Comparison of ENCODE assay signal across 27 mouse cellular contexts in the genomic region with DNA sequence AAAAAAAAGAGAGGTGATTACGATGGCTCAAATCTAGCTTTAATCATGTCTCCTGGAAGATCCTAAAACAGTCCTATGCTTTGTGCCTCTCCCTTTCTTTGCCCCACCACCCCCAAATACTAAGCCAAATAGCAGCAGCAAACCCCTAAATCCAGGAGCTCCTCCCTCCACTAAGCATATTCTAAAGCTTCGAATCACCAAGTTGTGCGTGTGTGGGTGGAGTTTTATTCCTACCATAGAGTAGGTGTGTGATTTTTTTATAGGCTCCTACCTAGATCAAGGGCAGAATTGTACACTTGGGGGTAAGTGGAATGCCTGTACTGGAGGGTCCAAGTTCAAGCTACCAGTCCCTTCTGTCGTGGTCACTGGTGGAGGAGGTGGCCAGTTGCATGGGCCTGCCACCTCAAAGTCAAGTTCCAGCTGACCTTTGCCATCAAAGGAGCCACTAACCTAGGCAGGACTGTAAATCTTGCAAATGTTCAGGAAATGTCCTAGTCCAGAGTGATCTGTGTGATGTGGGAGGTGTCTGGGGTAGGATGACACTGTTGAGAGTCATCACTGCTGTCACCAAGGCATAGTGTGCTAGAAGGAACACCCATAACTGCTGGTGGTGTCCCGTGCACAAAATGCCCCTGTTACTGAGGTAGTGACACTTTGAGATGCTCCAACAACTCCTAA. TPM values are rescaled to one million over a fixed set of nuclear protein-coding genes. Genes with fewer than 3 reads are reported as not detected.
A peak's percentile ranks its signal among the peaks of the same experiment; 100 is the strongest.
DNase-seq lines count a peak whose midpoint lies in the region; ATAC-seq and TF ChIP-seq lines count a peak whose summit lies in the region.
"Had no signal": no experiment of that assay in that cellular context is flagged by ENCODE, and none has a peak within 500 bp of the region (broad histone marks: within the 10 kb centered on the region; RNA-seq: fewer than 3 reads in every experiment).

No protein-coding gene starts in this region.

- no peak overlapping the region for H3K4me2 ChIP-seq in kidney, embryonic 14.5 days (replicated peaks; ENCODE audit: low read depth, low read length)
- H3K4me2 ChIP-seq: embryonic facial prominence, embryonic 13.5 days; embryonic facial prominence, embryonic 15.5 days; forebrain, embryonic 12.5 days had no signal

- no peaks in the 10 kb centered on the region for H3K9me3 ChIP-seq in kidney, embryonic 14.5 days (ENCODE audit: control insufficient read depth, low read length)
- H3K9me3 ChIP-seq: embryonic facial prominence, embryonic 13.5 days; embryonic facial prominence, embryonic 15.5 days; forebrain, embryonic 10.5 days; forebrain, embryonic 12.5 days had no signal

- H3K9ac ChIP-seq in kidney, embryonic 14.5 days (ENCODE audit: low read depth, low read length) = no peak overlapping the region
- H3K9ac ChIP-seq: embryonic facial prominence, embryonic 13.5 days; embryonic facial prominence, embryonic 15.5 days; forebrain, embryonic 12.5 days had no signal

- 38% methylated on average over 5 of the region's 5 CpGs for WGBS in kidney, embryonic 14.5 days

- peaks cover 14% of the 10 kb centered on the region for H3K4me1 ChIP-seq in kidney, embryonic 14.5 days (ENCODE audit: control insufficient read depth, insufficient read depth, low read length)
- H3K4me1 ChIP-seq in cortical plate, adult 2 months (ENCODE audit: control insufficient read depth, insufficient read depth, low read length) = peaks cover 14% of the 10 kb centered on the region
- H3K4me1 ChIP-seq: embryonic facial prominence, embryonic 15.5 days; forebrain, embryonic 12.5 days had no signal

- H3K27me3 ChIP-seq in kidney, embryonic 14.5 days (ENCODE audit: control insufficient read depth, insufficient read depth, low read length) = no peaks in the 10 kb centered on the region
- H3K27me3 ChIP-seq: embryonic facial prominence, embryonic 15.5 days had no signal

- H3K4me3 ChIP-seq in kidney, embryonic 14.5 days (ENCODE audit: low read length) = no peak overlapping the region
- H3K4me3 ChIP-seq in left cerebral cortex, adult 2 months = no peak overlapping the region
- no peak overlapping the region for H3K4me3 ChIP-seq in cortical plate, adult 2 months (ENCODE audit: insufficient read depth, low read length)
- H3K4me3 ChIP-seq: embryonic facial prominence, embryonic 13.5 days; embryonic facial prominence, embryonic 15.5 days; erythroblast, embryonic 14.5 days; forebrain, embryonic 10.5 days; forebrain, embryonic 12.5 days had no signal

- intact Hi-C loops in left cerebral cortex, adult 2 months (cut with DNase I) = no loop called here
- intact Hi-C loops in left cerebral cortex, postnatal 36 days (cut with DNase I) = no loop called here

- TF ChIP-seq CTCF in left cerebral cortex, adult 2 months (IDR thresholded peaks at IDR 0.05) = no peak
- no peak for TF ChIP-seq CTCF in cortical plate, adult 2 months (IDR thresholded peaks at IDR 0.05; ENCODE audit: extremely low read depth, insufficient read depth, low read length)

- peak; percentile 65 for ATAC-seq in kidney, embryonic 14.5 days (ENCODE audit: low FRiP score, low TSS enrichment)
- ATAC-seq: forebrain, embryonic 14.5 days; forebrain, embryonic 16.5 days had no signal

- no peaks in the 10 kb centered on the region for H3K36me3 ChIP-seq in kidney, embryonic 14.5 days (ENCODE audit: control insufficient read depth, insufficient read depth, low read length)
- H3K36me3 ChIP-seq: embryonic facial prominence, embryonic 13.5 days; embryonic facial prominence, embryonic 15.5 days; forebrain, embryonic 10.5 days; forebrain, embryonic 12.5 days had no signal

- TF ChIP-seq POLR2A in cortical plate, adult 2 months (IDR thresholded peaks at IDR 0.05; ENCODE audit: extremely low read depth, insufficient read depth, low read length) = no peak

- DNase-seq in kidney, postnatal 25 days = no peak
- DNase-seq in left cerebral cortex, adult 2 months (ENCODE audit: extremely low spot score in 1 of 2, low spot score in 2 of 2) = no peak
- no peak for DNase-seq in left cerebral cortex, postnatal 36 days (ENCODE audit: low spot score in 2 of 2)
- peak; percentile 60 for DNase-seq in brain, adult 2 months (ENCODE audit: low read depth, low spot score)
- no peak for DNase-seq in left cerebral cortex, adult 9 months (ENCODE audit: low spot score in 2 of 2)
- DNase-seq: adrenal gland, adult 2 months; adrenal gland, postnatal 10 days; adrenal gland, postnatal 25 days; cerebellum, adult 11-12 months; cerebellum, adult 2 months; cerebellum, adult 9-10 months; cerebellum, postnatal 10 days; cerebellum, postnatal 25 days; embryo, embryonic 11 days had no signal

- no peak overlapping the region for H3K27ac ChIP-seq in kidney, embryonic 14.5 days (ENCODE audit: low read depth, low read length)
- H3K27ac ChIP-seq in left cerebral cortex, adult 2 months = peak overlapping the region; percentile 79
- peak overlapping the region; percentile 49 for H3K27ac ChIP-seq in cortical plate, adult 2 months (ENCODE audit: insufficient read depth, low read length)
- H3K27ac ChIP-seq: embryonic facial prominence, embryonic 13.5 days; embryonic facial prominence, embryonic 15.5 days; forebrain, embryonic 10.5 days; forebrain, embryonic 12.5 days had no signal

RNA-seq across cellular contexts. Expression of gene Pla2g2c, which starts 5.9 kb away (rescaled TPM):
- polyA plus RNA-seq in kidney, embryonic 14.5 days (2014; fragmentation: Nextera tagmentation; extraction: Ambion mirVana) = 0.46 and 0.81 TPM in 2 replicates
- not detected for total RNA-seq in left cerebral cortex, adult 2 months (2021)
- under 1 TPM; 0.22 to 0.39 TPM for total RNA-seq in left cerebral cortex, postnatal 36 days (2021)
- polyA plus RNA-seq in cortical plate, adult 2 months (2012; rRNA removed) = 0.29 and 0.32 TPM in 2 replicates
- total RNA-seq: adrenal gland, postnatal 10 days; MEL had no signal
- polyA plus RNA-seq: C2C12; erythroblast, embryonic 14.5 days; forebrain, embryonic 16.5 days had no signal

RNA-seq across cellular contexts. Expression of gene Ubxn10, which starts 18.2 kb away (rescaled TPM):
- 1.3 and 2.0 TPM in 2 replicates for polyA plus RNA-seq in kidney, embryonic 14.5 days (2014; fragmentation: Nextera tagmentation; extraction: Ambion mirVana)
- 1 to 10 TPM; 1.4 to 1.5 TPM for total RNA-seq in left cerebral cortex, adult 2 months (2021)
- total RNA-seq in left cerebral cortex, postnatal 36 days (2021) = 1 to 10 TPM; 1.3 to 1.5 TPM
- 1.2 and 1.3 TPM in 2 replicates for polyA plus RNA-seq in cortical plate, adult 2 months (2012; rRNA removed)
- total RNA-seq: MEL had no signal
- polyA plus RNA-seq: C2C12; erythroblast, embryonic 14.5 days had no signal

RNA-seq across cellular contexts. Expression of gene Pla2g2f, which starts 38.7 kb away (rescaled TPM):
- not detected in 2 replicates for polyA plus RNA-seq in kidney, embryonic 14.5 days (2014; fragmentation: Nextera tagmentation; extraction: Ambion mirVana)
- total RNA-seq in left cerebral cortex, adult 2 months (2021) = not detected
- total RNA-seq in left cerebral cortex, postnatal 36 days (2021) = not detected
- 0.06 and 0.76 TPM in 2 replicates for polyA plus RNA-seq in cortical plate, adult 2 months (2012; rRNA removed)
- total RNA-seq: MEL had no signal
- polyA plus RNA-seq: C2C12; embryonic facial prominence, embryonic 11.5 days; erythroblast, embryonic 14.5 days; forebrain, embryonic 10.5 days; forebrain, embryonic 12.5 days; forebrain, embryonic 14.5 days; forebrain, embryonic 16.5 days had no signal

RNA-seq across cellular contexts. Expression of gene Pla2g2d, which starts 56.8 kb away (rescaled TPM):
- polyA plus RNA-seq in kidney, embryonic 14.5 days (2014; fragmentation: Nextera tagmentation; extraction: Ambion mirVana) = not detected in 2 replicates
- under 1 TPM; 0.42 to 0.97 TPM for total RNA-seq in left cerebral cortex, adult 2 months (2021)
- under 1 TPM; 0.52 to 0.68 TPM for total RNA-seq in left cerebral cortex, postnatal 36 days (2021)
- polyA plus RNA-seq in cortical plate, adult 2 months (2012; rRNA removed) = 0.19 and 0.28 TPM in 2 replicates
- total RNA-seq: ES-E14, MEL had no signal
- polyA plus RNA-seq: C2C12; erythroblast, embryonic 14.5 days; forebrain, embryonic 12.5 days had no signal
